Mouse (Mus musculus) spleen, adult 2 months (tissue): ENCODE data around the gene Yif1b.

Experiments used
- CTCF ChIP-seq: fragments of 200-500 bp; IDR thresholded peaks from 2 replicates; pipeline ENCODE4 v1.5.1; 2011; ENCODE audit warnings: mild to moderate bottlenecking, inconsistent platforms; ENCODE audit not compliant: insufficient read depth, insufficient read length, insufficient replicate concordance; ENCODE audit errors: extremely low read depth
- POLR2A ChIP-seq: fragments of 200-500 bp; IDR thresholded peaks from 2 replicates; pipeline ENCODE4 v1.6.1; 2011; ENCODE audit warnings: low read depth, low read length, inconsistent platforms

GRCm38 (mm10) chr7:29225520-29225919 lies 12.6 kb upstream of the Yif1b start:
- no peak for TF ChIP-seq CTCF
- no peak for TF ChIP-seq POLR2A
